Mouse (Mus musculus) bone marrow macrophage, adult 2 months (primary cell): ENCODE results near the gene Aktip.

Source experiments
- CTCF ChIP-seq: IDR thresholded peaks from 2 replicates; pipeline ENCODE4 v1.5.1; 2012; ENCODE audit warnings: low read depth, mild to moderate bottlenecking, low read length, moderate library complexity
- POLR2A ChIP-seq: IDR thresholded peaks from 2 replicates; pipeline ENCODE4 v1.6.1; 2012; ENCODE audit warnings: mild to moderate bottlenecking, low read depth, low read length, borderline replicate concordance

DNA sequence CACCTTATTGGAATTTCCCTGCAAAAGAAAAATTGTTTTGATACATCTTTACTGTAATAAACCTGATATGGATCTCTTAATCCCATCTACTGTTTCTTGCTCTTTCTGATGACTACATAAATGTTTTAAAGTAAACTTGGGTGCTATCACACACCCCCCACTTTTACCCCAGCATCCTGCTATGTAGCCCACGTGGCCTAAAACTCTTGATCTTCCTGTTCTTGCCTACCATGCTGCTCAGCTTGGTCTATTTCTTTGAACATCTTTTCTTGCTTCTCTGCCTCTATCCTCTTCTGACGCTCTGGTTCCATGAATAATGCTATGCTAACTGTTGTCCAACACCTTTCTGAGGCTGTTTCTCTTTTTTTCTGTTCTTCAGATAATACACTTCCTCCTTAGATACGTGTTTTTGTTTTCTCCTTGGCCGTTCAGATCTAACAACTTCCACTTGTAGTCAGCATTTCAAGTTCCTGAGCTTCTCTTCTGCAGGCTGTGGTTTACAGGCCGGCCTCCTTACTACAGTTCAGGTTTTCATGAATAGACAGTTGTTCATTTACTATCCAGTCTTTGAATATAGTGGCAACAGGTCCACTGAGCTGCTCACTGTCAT is 87.8 kb downstream of the Aktip start:
- TF ChIP-seq CTCF = no peak
- no peak for TF ChIP-seq POLR2A
